Mouse (Mus musculus) embryonic fibroblast, embryonic 13.5 days (primary cell): ENCODE measurements around the gene Bsg.

ENCODE experiments used
- CTCF ChIP-seq: IDR thresholded peaks from 2 replicates; pipeline ENCODE4 v1.5.1; 2011; ENCODE audit warnings: mild to moderate bottlenecking, control low read depth, low read length, moderate library complexity, borderline replicate concordance; ENCODE audit not compliant: insufficient read depth
- POLR2A ChIP-seq: IDR thresholded peaks from 2 replicates; pipeline ENCODE4 v1.6.1; 2011; ENCODE audit warnings: low read depth, mild to moderate bottlenecking, control low read depth, low read length, moderate library complexity

GRCm38 (mm10) chr10:79703541-79703940 is 750 bp upstream of the Bsg start:
- TF ChIP-seq POLR2A (no peak), CTCF (no peak)
